Mouse (Mus musculus) left cerebral cortex, postnatal 10 days (tissue): ENCODE results near the gene Olfr1256. TPM values are rescaled to one million over a fixed set of nuclear protein-coding genes. Genes with fewer than 3 reads are reported as not detected.

Source experiments
- DNase-seq, 2 experiments: peaks; one replicate each; pipeline ENCODE4 v3.0.0; 2021 to 2022; ENCODE audit warnings: low spot score in 2 of 2, mixed read lengths in 1 of 2; ENCODE audit errors: extremely low spot score in 1 of 2
- intact Hi-C: fragments of 180-260 bp; cut with DNase I; formaldehyde crosslinking; loops from one replicate; pipeline ENCODE4 v1.15.1; 2025
- total RNA-seq, 2 experiments: library from RNA; stranded (reverse); gene quantifications; 2 replicates each; pipeline ENCODE4 v1.2.3; 2021

The Olfr1256 gene
- under 1 TPM in 1 of 2 experiments, not detected in 1; 0.06 TPM for total RNA-seq

- DNase-seq: no peak
- intact Hi-C loops: no loop called here
Measured at GRCm38 (mm10) chr2:89841455-89841854, at the start of gene Olfr1256. Olfr1256 (minus strand) TSS chr2:89841555.

GRCm38 (mm10) chr2:89878137-89878536, 36.8 kb upstream of the Olfr1256 start, which contains the start of gene Olfr1257:
Olfr1257 (plus strand) TSS chr2:89878437.
- DNase-seq: no peak
- intact Hi-C loops: no loop called here

- intact Hi-C loops: no loop called here
- DNase-seq: no peak
Measured at GRCm38 (mm10) chr2:89849230-89849629, 7.9 kb upstream of the Olfr1256 start.

DNA sequence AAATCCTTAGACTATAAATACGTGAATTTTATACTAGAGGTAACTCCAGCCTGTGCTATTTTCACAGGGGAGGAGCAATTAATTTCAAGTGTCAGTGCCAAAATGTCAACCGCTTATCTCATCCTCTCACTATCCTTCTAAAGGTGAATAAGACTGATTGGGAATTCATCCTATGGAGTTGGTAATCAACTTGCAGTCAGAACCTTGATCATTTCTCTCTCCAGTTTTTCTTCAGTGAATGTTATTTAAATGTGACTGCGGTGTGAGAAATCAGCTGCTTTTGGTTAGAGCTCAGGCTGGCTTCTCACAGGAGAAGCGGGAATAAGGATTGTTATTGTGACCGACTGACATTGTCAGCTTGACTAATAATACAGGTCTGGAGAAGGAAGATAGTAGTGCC, 6.8 kb upstream of the Olfr1256 start, which contains the start of gene Olfr48:
Olfr48 (minus strand) TSS at position 101 of the 400 bp plus-strand sequence.
- intact Hi-C loops: no loop called here
- no peak for DNase-seq

DNA sequence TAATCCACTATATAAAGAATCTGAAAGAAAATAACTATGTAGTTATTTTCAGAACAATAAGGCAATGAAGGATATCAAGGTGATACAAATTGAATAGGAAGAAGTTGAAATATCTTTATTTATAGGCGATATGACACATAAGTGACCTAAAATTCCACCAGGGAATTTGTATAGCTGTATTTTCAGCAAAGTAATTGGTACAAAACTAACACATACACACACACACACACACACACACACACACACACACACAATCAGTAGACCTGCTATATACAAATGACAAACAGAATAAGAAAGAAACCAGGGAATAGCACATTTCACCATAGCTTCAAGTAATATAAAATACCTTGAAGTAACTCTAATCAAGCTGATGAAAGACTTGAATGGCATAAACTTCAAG, 21.1 kb downstream of the Olfr1256 start:
- no peak for DNase-seq
- intact Hi-C loops: no loop called here

DNA sequence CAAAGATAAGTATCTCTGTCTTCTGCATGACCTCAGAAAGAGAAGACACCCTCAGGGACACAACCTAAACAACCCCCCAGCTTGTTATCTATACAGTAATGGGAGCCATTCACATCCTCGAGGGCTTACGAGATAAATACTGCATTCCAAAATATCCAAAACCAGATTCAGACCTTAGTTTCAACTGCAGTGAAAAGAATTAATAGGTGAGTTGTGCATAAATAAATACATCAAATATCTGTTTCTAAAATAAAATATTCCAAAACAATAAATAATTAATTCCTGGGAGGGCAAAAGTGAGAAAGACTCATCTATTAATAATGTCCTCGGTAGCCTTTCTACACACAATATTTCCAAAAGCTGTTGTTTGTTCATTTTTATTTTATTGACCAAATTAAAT, 29.6 kb downstream of the Olfr1256 start, which contains the start of gene Olfr1255:
Olfr1255 (plus strand) TSS at position 301 of the 400 bp plus-strand sequence.
- no peak for DNase-seq
- intact Hi-C loops: no loop called here

- DNase-seq: no peak
Measured at GRCm38 (mm10) chr2:89810751-89811150, 30.6 kb downstream of the Olfr1256 start.

GRCm38 (mm10) chr2:89799583-89799982, 41.8 kb downstream of the Olfr1256 start:
- intact Hi-C loops: no loop called here
- no peak for DNase-seq

More at GRCm38 (mm10) chr2:89810751-89811150, 30.6 kb downstream of the Olfr1256 start:
- intact Hi-C loops: no loop called here

DNA sequence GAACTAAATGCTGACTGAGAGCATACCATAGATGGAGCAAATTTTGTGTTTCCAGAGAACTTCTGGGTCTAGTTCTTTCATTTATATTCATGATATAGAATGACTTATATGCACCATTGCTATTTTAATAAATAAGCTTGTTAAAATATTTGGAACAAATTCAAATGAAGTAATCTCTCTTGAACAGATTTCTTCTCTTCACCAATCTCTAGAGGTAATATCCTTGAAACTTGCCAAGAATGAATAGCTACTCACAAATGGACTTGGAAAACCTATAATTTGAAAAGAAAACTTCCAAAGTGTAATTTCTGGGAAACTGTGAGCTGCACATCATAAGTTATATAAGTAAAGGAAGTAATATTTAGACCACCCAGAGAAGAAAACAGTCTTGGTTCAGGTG, 47.8 kb downstream of the Olfr1256 start, which contains the start of gene Olfr1254:
Olfr1254 (minus strand) TSS at position 101 of the 400 bp plus-strand sequence.
- intact Hi-C loops: no loop called here
- no peak for DNase-seq

Other genes with a start within 250 kb of the Olfr1256 start
- gene Olfr1246, start 248.4 kb downstream of the Olfr1256 start, total RNA-seq: not detected
- under 1 TPM; 0.16 to 0.17 TPM for gene Olfr1247, start 227.4 kb downstream of the Olfr1256 start, total RNA-seq
- not detected for gene Olfr1248, start 223.3 kb downstream of the Olfr1256 start, total RNA-seq
- gene Olfr1249, start 206.6 kb downstream of the Olfr1256 start, total RNA-seq: not detected
- gene Olfr1250, start 180.1 kb downstream of the Olfr1256 start, total RNA-seq: under 1 TPM; 0.06 to 0.10 TPM
- not detected for gene Olfr1251, start 169.6 kb downstream of the Olfr1256 start, total RNA-seq
- not detected for gene Olfr1252, start 116.5 kb downstream of the Olfr1256 start, total RNA-seq
- not detected for gene Olfr1253, start 84.5 kb downstream of the Olfr1256 start, total RNA-seq
- gene Olfr1254, start 47.9 kb downstream of the Olfr1256 start, total RNA-seq: not detected
- not detected for gene Olfr1255, start 29.5 kb downstream of the Olfr1256 start, total RNA-seq
- gene Olfr48, start 6.7 kb upstream of the Olfr1256 start, total RNA-seq: not detected
- gene Olfr1257, start 36.9 kb upstream of the Olfr1256 start, total RNA-seq: not detected
- not detected for gene Olfr1258, start 85.8 kb upstream of the Olfr1256 start, total RNA-seq
- gene Olfr1259, start 107.1 kb upstream of the Olfr1256 start, total RNA-seq: not detected
- not detected for gene Olfr1260, start 132.8 kb upstream of the Olfr1256 start, total RNA-seq
- gene Olfr1261, start 149.7 kb upstream of the Olfr1256 start, total RNA-seq: not detected
- not detected for gene Olfr1262, start 158.6 kb upstream of the Olfr1256 start, total RNA-seq
- not detected for gene Olfr1263, start 170.6 kb upstream of the Olfr1256 start, total RNA-seq
- gene Olfr1264, start 184.0 kb upstream of the Olfr1256 start, total RNA-seq: not detected
- under 1 TPM in 1 of 2 experiments, not detected in 1; 0.08 TPM for gene Olfr1265, start 193.8 kb upstream of the Olfr1256 start, total RNA-seq
- not detected for gene Olfr140, start 222.0 kb upstream of the Olfr1256 start, total RNA-seq